20 mouse cellular contexts compared by ENCODE assay signal in genomic region chr4:43573561-43573960, GRCm38 (mm10). TPM values are rescaled to one million over a fixed set of nuclear protein-coding genes. Genes with fewer than 3 reads are reported as not detected.
"Had no signal": no experiment of that assay in that cellular context is flagged by ENCODE, and none has a peak within 500 bp of the region (broad histone marks: within the 10 kb centered on the region; RNA-seq: fewer than 3 reads in every experiment).

No protein-coding gene starts in this region.

- H3K27me3 ChIP-seq: lung, embryonic 15.5 days; megakaryocyte, embryonic 14.5 days; midbrain, embryonic 13.5 days; midbrain, embryonic 15.5 days; neural tube, embryonic 12.5 days; stomach, embryonic 15.5 days had no signal

- DNase-seq: liver, postnatal 0 days; lung, adult 2 months; lung, postnatal 14 days; lung, postnatal 36 days; right cerebral cortex, postnatal 14 days; thymus, adult 2 months; thymus, postnatal 25 days had no signal

- H3K27ac ChIP-seq: lung, embryonic 15.5 days; macrophage; midbrain, embryonic 13.5 days; midbrain, embryonic 15.5 days; neural tube, embryonic 12.5 days; stomach, embryonic 15.5 days; stomach, postnatal 0 days had no signal

- H3K4me3 ChIP-seq: lung, embryonic 15.5 days; megakaryocyte, embryonic 14.5 days; midbrain, embryonic 13.5 days; midbrain, embryonic 15.5 days; neural tube, embryonic 12.5 days; stomach, embryonic 15.5 days had no signal

- H3K9ac ChIP-seq: liver, postnatal 0 days; lung, embryonic 15.5 days; midbrain, embryonic 13.5 days; midbrain, embryonic 15.5 days; neural tube, embryonic 12.5 days; stomach, embryonic 15.5 days had no signal

RNA-seq across cellular contexts. Expression of gene Msmp, which starts 10.7 kb away (rescaled TPM):
- total RNA-seq: megakaryocyte progenitor cell, adult 5-6 weeks; midbrain, postnatal 0 days; neutrophil, adult 5-6 weeks had no signal
- polyA plus RNA-seq: macrophage; neural tube, embryonic 14.5 days; thymus, adult 2 months; urinary bladder, adult 2 months had no signal
